Mouse (Mus musculus) bone marrow macrophage, adult 2 months (primary cell): Measurements from ENCODE around the gene Olfr1377. TPM values are rescaled to one million over a fixed set of nuclear protein-coding genes. Genes with fewer than 3 reads are reported as not detected.

Source experiments
- H3K27ac ChIP-seq: 2 replicates; pipeline ENCODE4 v1.5.1; 2012; ENCODE audit warnings: low read depth, low read length; ENCODE audit not compliant: insufficient read depth
- H3K4me1 ChIP-seq: 2 replicates; pipeline ENCODE4 v1.6.1; 2012; ENCODE audit warnings: low read length; ENCODE audit not compliant: control insufficient read depth, insufficient read depth
- H3K4me3 ChIP-seq: 2 replicates; pipeline ENCODE4 v1.5.1; 2012; ENCODE audit warnings: mild to moderate bottlenecking, low read length, moderate library complexity; ENCODE audit not compliant: insufficient read depth
- CTCF ChIP-seq: IDR thresholded peaks from 2 replicates; pipeline ENCODE4 v1.5.1; 2012; ENCODE audit warnings: low read depth, mild to moderate bottlenecking, low read length, moderate library complexity
- POLR2A ChIP-seq: IDR thresholded peaks from 2 replicates; pipeline ENCODE4 v1.6.1; 2012; ENCODE audit warnings: mild to moderate bottlenecking, low read depth, low read length, borderline replicate concordance
- polyA plus RNA-seq: library from polyadenylated mRNA; stranded (reverse); fragments of >200 nt; gene quantifications from 2 replicates; pipeline ENCODE4 v1.2.4, GENCODE M21; 2012; ENCODE audit not compliant: missing spikeins, insufficient read depth, insufficient read length

Gene Olfr1377
- polyA plus RNA-seq: not detected in 2 replicates

GRCm38 (mm10) chr11:50981667-50982066 lies at the start of gene Olfr1377:
Gene Olfr1377 (plus strand): TSS chr11:50981967.
- TF ChIP-seq CTCF: no peak
- TF ChIP-seq POLR2A: no peak
- H3K4me3 ChIP-seq: no peak within 1 kb of the TSS
- no peaks in the 10 kb centered on the region for H3K4me1 ChIP-seq
- no peak within 1 kb of the TSS for H3K27ac ChIP-seq

- TF ChIP-seq CTCF (no peak), POLR2A (no peak)
- 0 out of 2 replicates have a peak, but pooled peaks cover 3% of the 10 kb centered on the region for H3K4me1 ChIP-seq
- no peak overlapping the region for H3K27ac ChIP-seq
- H3K4me3 ChIP-seq: no peak overlapping the region
Measured at GRCm38 (mm10) chr11:50932040-50932439, 49.7 kb upstream of the Olfr1377 start.

DNA sequence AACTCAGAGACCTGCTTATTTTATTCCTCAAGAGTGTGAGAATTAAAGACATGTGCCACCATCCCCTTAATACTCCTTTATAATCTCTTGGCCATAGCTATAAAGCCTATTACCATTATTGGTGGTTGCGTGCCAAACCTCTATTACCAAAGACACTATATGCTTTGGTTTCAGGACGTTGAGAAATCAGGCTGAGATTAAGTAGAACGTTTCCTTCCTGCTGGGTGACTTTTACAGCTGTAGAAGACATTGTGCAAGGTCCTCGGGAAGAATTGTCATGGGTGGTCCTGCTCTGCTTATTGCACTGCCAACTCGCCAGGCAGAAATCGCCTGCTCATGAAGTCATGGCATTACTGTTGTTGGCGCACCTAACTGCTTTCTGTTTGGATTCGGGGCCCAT lies 43.3 kb upstream of the Olfr1377 start:
- Histone ChIP-seq H3K4me1 (no peaks in the 10 kb centered on the region), H3K27ac (no peak overlapping the region), H3K4me3 (no peak overlapping the region)
- TF ChIP-seq POLR2A: no peak
- TF ChIP-seq CTCF: no peak

GRCm38 (mm10) chr11:50939621-50940366 lies 42.0 kb upstream of the Olfr1377 start:
- H3K4me1 ChIP-seq: no peaks in the 10 kb centered on the region
- TF ChIP-seq POLR2A: no peak
- peak; percentile 23; the same call in 1 of the 2 replicates for TF ChIP-seq CTCF
- H3K27ac ChIP-seq: no peak overlapping the region
- no peak overlapping the region for H3K4me3 ChIP-seq

GRCm38 (mm10) chr11:50942386-50942785 lies 39.4 kb upstream of the Olfr1377 start:
- no peaks in the 10 kb centered on the region for H3K4me1 ChIP-seq
- no peak overlapping the region for H3K27ac ChIP-seq
- TF ChIP-seq CTCF (no peak), POLR2A (no peak)
- no peak overlapping the region for H3K4me3 ChIP-seq

DNA sequence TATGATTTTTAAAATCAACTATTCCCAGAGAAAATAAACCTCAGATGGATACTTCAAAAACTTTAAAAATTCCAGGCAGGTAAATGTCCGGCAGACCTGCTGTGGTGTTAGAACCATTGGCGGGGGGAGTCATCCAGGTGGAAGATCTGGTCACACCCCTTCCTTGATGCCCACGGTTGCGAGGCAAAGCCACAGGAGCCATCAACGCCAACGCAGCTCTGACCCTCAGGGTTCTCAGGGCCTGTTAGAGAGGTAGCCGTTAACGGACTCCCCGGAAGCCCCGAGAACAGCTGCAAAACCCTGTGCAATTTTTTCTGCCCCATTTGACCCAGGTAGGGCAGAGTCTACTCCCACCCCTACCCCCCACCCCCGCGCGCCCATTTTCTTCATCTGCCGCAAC lies 38.3 kb upstream of the Olfr1377 start, which contains the start of gene 4933414I15Rik:
Gene 4933414I15Rik (minus strand): TSS at position 260 of the 400 bp plus-strand sequence.
- Histone ChIP-seq H3K4me3 (no peak within 1 kb of the TSS), H3K27ac (no peak within 1 kb of the TSS), H3K4me1 (no peaks in the 10 kb centered on the region)
- TF ChIP-seq CTCF (no peak), POLR2A (no peak)

GRCm38 (mm10) chr11:50952290-50952689 lies 29.5 kb upstream of the Olfr1377 start:
- no peaks in the 10 kb centered on the region for H3K4me1 ChIP-seq
- no peak for TF ChIP-seq POLR2A
- no peak for TF ChIP-seq CTCF
- no peak overlapping the region for H3K27ac ChIP-seq
- H3K4me3 ChIP-seq: no peak overlapping the region

GRCm38 (mm10) chr11:50953665-50954064 lies 28.1 kb upstream of the Olfr1377 start, which contains the start of gene Prop1:
Gene Prop1 (minus strand): TSS chr11:50953765.
- H3K27ac ChIP-seq: no peak within 1 kb of the TSS
- no peaks in the 10 kb centered on the region for H3K4me1 ChIP-seq
- no peak within 1 kb of the TSS for H3K4me3 ChIP-seq
- no peak for TF ChIP-seq POLR2A
- TF ChIP-seq CTCF: no peak

GRCm38 (mm10) chr11:50964886-50965285 lies 16.9 kb upstream of the Olfr1377 start:
- H3K27ac ChIP-seq: no peak overlapping the region
- no peaks in the 10 kb centered on the region for H3K4me1 ChIP-seq
- H3K4me3 ChIP-seq: no peak overlapping the region
- TF ChIP-seq POLR2A: no peak
- no peak for TF ChIP-seq CTCF

- no peak within 1 kb of the TSS for H3K4me3 ChIP-seq
- H3K4me1 ChIP-seq: no peaks in the 10 kb centered on the region
- H3K27ac ChIP-seq: no peak within 1 kb of the TSS
- TF ChIP-seq POLR2A: no peak
- TF ChIP-seq CTCF: no peak
Measured at GRCm38 (mm10) chr11:50966230-50966629, 15.5 kb upstream of the Olfr1377 start, which contains the start of gene Olfr1378. Gene Olfr1378 (plus strand): TSS chr11:50966530.

DNA sequence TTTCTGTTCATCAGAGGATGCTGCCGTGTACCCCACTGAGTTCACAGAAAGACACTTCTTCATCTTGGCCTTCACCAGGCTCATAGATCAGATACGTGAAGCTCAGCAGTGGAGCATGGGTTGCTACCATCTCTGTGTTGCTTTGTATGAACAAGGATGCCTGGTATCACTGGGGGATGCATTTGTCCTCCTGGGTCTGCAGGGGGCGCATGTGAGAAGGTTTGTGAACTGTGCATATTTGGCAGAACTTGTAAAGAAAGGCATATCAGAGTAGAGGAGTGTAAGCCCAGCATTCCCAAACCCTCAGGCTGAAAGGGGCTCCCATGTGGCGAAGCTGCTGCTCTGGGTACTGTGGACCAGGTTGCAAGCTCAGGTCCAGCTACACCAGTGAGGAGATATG lies 4.6 kb upstream of the Olfr1377 start:
- Histone ChIP-seq H3K4me3 (no peak overlapping the region), H3K4me1 (no peaks in the 10 kb centered on the region), H3K27ac (no peak overlapping the region)
- TF ChIP-seq POLR2A (no peak), CTCF (no peak)
